Mouse (Mus musculus) activated CD4-positive, CD25-positive, alpha-beta regulatory T cell, adult 9 weeks (primary cell): ENCODE results near the gene Slc15a5. TPM values are rescaled to one million over a fixed set of nuclear protein-coding genes. Genes with fewer than 3 reads are reported as not detected.

Source experiments
- polyA plus RNA-seq: library from polyadenylated mRNA; unstranded; fragments of 100-300 nt; shearing (Covaris generic); gene quantifications from one replicate; pipeline ENCODE4 v1.2.1, GENCODE M21; 2017

Gene Slc15a5
- not detected for polyA plus RNA-seq

DNA sequence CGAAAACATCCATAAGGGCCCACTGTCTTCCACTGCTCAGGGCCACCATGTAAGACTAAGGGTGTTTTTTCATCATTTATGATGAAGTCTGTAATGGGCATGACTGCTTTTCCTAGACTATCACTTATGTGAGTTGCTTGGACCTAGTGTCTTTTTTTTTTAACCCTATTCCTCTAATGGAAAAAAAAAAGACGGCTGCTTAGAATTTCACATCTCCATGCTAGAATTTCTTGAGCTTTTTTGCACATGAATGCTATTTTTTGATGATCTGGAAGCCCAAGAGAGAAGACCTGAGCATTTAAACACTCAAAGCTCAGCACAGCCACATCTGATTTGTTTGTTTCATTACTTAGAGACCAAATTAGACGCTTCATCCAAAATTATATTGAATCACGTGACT, at the start of gene Slc15a5:
TSS of gene Slc15a5 (minus strand) at position 101 of the 400 bp plus-strand sequence.

Other genes starting within 250 kb of the Slc15a5 start
- gene Mgst1, start 60.4 kb upstream of the Slc15a5 start, polyA plus RNA-seq, result 0.51 TPM